Mouse (Mus musculus) brain, adult 10 weeks (tissue): ENCODE results near the gene Clcn6. TPM values are rescaled to one million over a fixed set of nuclear protein-coding genes. Genes with fewer than 3 reads are reported as not detected.

ENCODE experiments used
- polyA plus RNA-seq: library from polyadenylated mRNA; stranded (reverse); fragments of 350-450 nt; fragmentation: Illumina TruSeq; extraction: RNeasy Lipid Tissue Mini Kit (QIAGEN cat#74804); gene quantifications from one replicate; pipeline ENCODE4 v1.2.3, GENCODE M21; 2015; ENCODE audit warnings: low read depth, low replicate concordance

Gene Clcn6
- 48.2 TPM for polyA plus RNA-seq

DNA sequence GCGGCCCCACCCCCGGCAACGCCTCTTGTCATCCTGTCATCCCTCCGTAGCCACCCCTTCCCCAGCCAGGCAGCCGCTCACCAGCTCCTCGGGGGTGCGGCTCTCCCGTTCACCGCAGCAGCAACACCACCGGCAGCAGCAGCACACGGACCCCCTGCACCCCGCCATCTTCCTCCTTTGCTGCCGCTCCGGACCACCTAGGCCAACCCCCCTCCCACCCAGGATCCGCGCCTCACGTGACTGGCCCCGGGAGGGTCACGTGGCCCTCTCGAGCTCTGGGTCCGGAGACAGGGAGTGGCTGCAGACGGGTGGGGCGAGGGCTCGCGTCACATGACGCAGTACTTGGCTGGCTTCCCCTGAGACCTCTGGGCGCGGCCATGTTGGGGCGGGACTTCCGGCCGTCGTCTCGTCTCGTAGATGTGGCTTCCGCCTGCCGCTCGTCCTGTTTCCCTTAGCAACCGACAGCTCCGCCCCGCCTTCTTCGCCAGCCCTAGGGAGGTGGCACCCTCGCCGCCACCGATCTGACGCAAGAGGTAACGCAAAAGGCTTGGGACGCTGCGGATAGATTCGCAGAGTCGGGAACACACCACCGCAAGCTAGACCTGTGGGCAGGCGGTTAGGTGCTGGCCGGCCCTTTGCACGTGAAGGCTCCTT is at the start of gene Clcn6, which contains the start of gene Mthfr:
Gene Clcn6 (minus strand): TSS at position 222 of the 654 bp plus-strand sequence.
Gene Mthfr (plus strand): TSS at position 478 of the 654 bp plus-strand sequence.

GRCm38 (mm10) chr4:148087907-148088527 is 49.4 kb upstream of the Clcn6 start, which contains the start of gene Agtrap:
Gene Agtrap, minus strand, starts transcription at chr4:148088031.

DNA sequence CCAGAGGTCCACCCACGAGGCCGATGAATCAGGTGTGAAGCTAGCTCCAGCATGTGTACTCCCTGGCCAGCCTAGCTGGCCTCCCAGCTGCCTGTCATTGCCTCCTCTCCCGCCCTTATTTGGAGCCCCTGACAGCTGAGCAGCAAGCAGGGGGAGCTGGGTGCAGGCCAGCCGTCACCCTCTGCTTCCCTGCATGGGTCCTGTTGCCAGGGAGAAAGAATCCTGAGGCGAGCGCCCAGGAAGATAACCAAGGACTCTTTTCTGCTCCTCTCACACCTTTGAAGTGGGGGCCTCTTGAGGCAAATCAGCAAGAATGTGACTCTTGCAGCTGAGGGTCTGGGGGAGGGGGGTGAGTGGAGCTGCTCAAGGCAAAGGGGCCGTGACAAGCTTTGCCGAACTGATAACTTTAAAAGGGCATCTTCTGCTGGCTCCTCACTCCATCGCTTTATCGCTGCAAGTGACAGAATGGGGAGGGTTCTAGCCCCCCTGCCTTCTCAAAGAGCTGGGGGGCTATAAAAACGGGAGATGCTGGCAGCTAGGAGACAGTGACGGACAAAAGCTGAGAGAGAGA is 38.3 kb downstream of the Clcn6 start, which contains the start of gene Nppa:
Gene Nppa (plus strand): TSS at position 521 of the 571 bp plus-strand sequence.

DNA sequence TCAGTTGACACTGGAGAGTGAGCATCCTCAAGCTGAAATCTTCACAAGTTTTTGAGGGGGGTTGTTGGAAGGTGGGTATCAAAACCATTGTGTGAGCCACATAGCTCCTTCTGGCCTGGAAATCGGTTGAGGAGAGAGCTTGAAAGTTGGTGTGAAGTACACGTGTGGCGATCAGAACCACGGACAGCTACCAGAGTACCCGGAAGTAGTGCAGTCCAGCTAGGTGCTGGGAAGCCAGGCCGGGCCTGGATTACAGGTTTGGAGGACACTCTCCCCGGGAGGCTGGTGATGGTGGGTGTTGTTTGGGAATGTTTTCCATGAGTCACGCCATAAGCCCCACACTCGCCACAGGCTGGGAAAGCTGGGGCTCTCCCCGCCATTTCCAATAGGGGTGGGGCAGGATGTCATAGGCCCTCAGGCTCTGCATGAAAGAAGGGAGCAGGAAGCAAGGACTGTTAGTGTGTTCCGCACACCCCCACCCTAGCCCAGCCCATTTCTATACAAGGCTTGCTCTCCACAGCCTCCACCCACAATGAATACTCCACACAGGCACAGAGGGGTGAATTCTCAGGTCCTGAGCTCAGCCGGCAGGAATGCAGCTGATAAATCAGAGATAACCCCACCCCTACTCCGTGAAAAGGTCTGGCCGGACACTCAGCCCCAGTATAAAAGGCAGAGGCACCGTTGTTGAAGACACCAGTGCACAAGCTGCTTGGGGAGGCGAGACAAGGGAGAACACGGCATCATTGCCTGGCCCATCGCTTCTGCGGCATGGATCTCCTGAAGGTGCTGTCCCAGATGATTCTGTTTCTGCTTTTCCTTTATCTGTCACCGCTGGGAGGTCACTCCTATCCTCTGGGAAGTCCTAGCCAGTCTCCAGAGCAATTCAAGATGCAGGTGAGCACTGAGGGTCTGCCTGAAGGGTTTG is 53.2 kb downstream of the Clcn6 start, which contains the start of gene Nppb:
Gene Nppb (plus strand): TSS at position 584 of the 928 bp plus-strand sequence.

Other genes starting within 250 kb of the Clcn6 start
- 4.8 TPM for gene Zfp984, start 229.0 kb downstream of the Clcn6 start, polyA plus RNA-seq
- gene Zfp933, start 190.5 kb downstream of the Clcn6 start, polyA plus RNA-seq, result 12.1 TPM
- gene Miip, start 170.0 kb downstream of the Clcn6 start, polyA plus RNA-seq, result 25.1 TPM
- 10.3 TPM for gene Fv1, start 169.8 kb downstream of the Clcn6 start, polyA plus RNA-seq
- 126 TPM for gene Mfn2, start 134.1 kb downstream of the Clcn6 start, polyA plus RNA-seq
- 20.9 TPM for gene Plod1, start 102.1 kb downstream of the Clcn6 start, polyA plus RNA-seq
- gene 2510039O18Rik, start 97.9 kb downstream of the Clcn6 start, polyA plus RNA-seq, result 16.0 TPM
- not detected for gene Nppb, start 53.0 kb downstream of the Clcn6 start, polyA plus RNA-seq
- 0.59 TPM for gene Nppa, start 38.1 kb downstream of the Clcn6 start, polyA plus RNA-seq
- 21.7 TPM for gene Mthfr, start 256 bp upstream of the Clcn6 start, polyA plus RNA-seq
- 5.9 TPM for gene Agtrap, start 49.2 kb upstream of the Clcn6 start, polyA plus RNA-seq
- 12.5 TPM for gene Mad2l2, start 91.6 kb upstream of the Clcn6 start, polyA plus RNA-seq
- 0.27 TPM for gene Draxin, start 91.9 kb upstream of the Clcn6 start, polyA plus RNA-seq
- 32.3 TPM for gene Fbxo6, start 113.3 kb upstream of the Clcn6 start, polyA plus RNA-seq
- gene Fbxo44, start 121.7 kb upstream of the Clcn6 start, polyA plus RNA-seq, result 200 TPM
- gene Fbxo2, start 121.8 kb upstream of the Clcn6 start, polyA plus RNA-seq, result 117 TPM
- 12.1 TPM for gene Disp3, start 249.1 kb upstream of the Clcn6 start, polyA plus RNA-seq